ENCODE assay signal across 21 mouse cellular contexts in the genomic region with DNA sequence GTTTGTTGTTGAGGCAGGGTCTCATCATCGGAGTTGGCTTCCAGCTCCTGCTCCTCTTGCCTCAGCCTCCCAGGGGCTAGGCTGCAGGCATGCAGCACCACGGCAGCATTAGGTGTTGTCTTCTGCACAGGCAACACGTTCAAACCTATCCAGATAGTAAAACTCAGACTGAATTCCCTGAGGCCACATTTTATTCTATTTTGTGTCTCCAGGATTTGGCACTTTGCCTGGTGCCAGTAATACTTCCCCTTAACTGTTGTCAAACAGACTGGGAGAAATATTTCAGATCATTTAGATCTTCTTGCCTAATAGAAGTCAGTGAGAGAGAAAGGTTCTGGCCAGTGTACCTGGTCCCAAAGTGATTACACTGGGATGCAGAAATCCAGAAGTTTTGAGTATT.
A peak's percentile ranks its signal among the peaks of the same experiment; 100 is the strongest.
DNase-seq lines count a peak whose midpoint lies in the region; ATAC-seq and TF ChIP-seq lines count a peak whose summit lies in the region.
"Had no signal": no experiment of that assay in that cellular context is flagged by ENCODE, and none has a peak within 500 bp of the region (broad histone marks: within the 10 kb centered on the region; RNA-seq: fewer than 3 reads in every experiment).

No protein-coding gene starts in this region.

- H3K27me3 ChIP-seq in embryonic facial prominence, embryonic 14.5 days (replicated peaks; ENCODE audit: control insufficient read depth, insufficient read depth, low read length) = no peaks in the 10 kb centered on the region
- peaks cover 26% of the 10 kb centered on the region for H3K27me3 ChIP-seq in embryonic facial prominence, embryonic 10.5 days (replicated peaks; ENCODE audit: low read depth, poor library complexity, severe bottlenecking)
- H3K27me3 ChIP-seq in hindbrain, postnatal 0 days (ENCODE audit: insufficient read depth, low read length) = no peaks in the 10 kb centered on the region
- no peaks in the 10 kb centered on the region for H3K27me3 ChIP-seq in hindbrain, embryonic 14.5 days (ENCODE audit: control insufficient read depth, insufficient read depth, low read length)
- no peaks in the 10 kb centered on the region for H3K27me3 ChIP-seq in lung, embryonic 14.5 days (ENCODE audit: insufficient read depth, low read length)
- H3K27me3 ChIP-seq: embryonic facial prominence, embryonic 13.5 days; forebrain, embryonic 13.5 days; forebrain, embryonic 15.5 days had no signal

- 39% methylated on average over 3 of the region's 3 CpGs for WGBS in embryonic facial prominence, embryonic 14.5 days
- WGBS in embryonic facial prominence, embryonic 10.5 days = 73% methylated on average over 3 of the region's 3 CpGs
- 51% methylated on average over 3 of the region's 3 CpGs for WGBS in hindbrain, postnatal 0 days
- WGBS in hindbrain, embryonic 14.5 days = 64% methylated on average over 3 of the region's 3 CpGs
- WGBS in lung, embryonic 14.5 days = 27% methylated on average over 3 of the region's 3 CpGs

- no peak for ATAC-seq in embryonic facial prominence, embryonic 14.5 days (ENCODE audit: low read depth)
- ATAC-seq in hindbrain, postnatal 0 days = no peak
- no peak for ATAC-seq in hindbrain, embryonic 14.5 days (ENCODE audit: low FRiP score)
- no peak for ATAC-seq in lung, embryonic 14.5 days (ENCODE audit: insufficient read depth)
- ATAC-seq: activated CD4-positive, CD25-positive, alpha-beta regulatory T cell, adult 4 months; forebrain, embryonic 13.5 days; forebrain, embryonic 15.5 days; forebrain, postnatal 0 days; Patski had no signal

- no peak overlapping the region for H3K4me2 ChIP-seq in embryonic facial prominence, embryonic 14.5 days (ENCODE audit: low read depth, low read length)
- no peak overlapping the region for H3K4me2 ChIP-seq in hindbrain, postnatal 0 days (ENCODE audit: low read depth, low read length)
- H3K4me2 ChIP-seq in hindbrain, embryonic 14.5 days (replicated peaks) = no peak overlapping the region
- H3K4me2 ChIP-seq in lung, embryonic 14.5 days = no peak overlapping the region
- H3K4me2 ChIP-seq: embryonic facial prominence, embryonic 13.5 days; forebrain, embryonic 13.5 days; forebrain, embryonic 15.5 days had no signal

- no peak overlapping the region for H3K4me3 ChIP-seq in embryonic facial prominence, embryonic 14.5 days (ENCODE audit: low read depth, low read length)
- H3K4me3 ChIP-seq in embryonic facial prominence, embryonic 10.5 days = no peak overlapping the region
- H3K4me3 ChIP-seq in hindbrain, postnatal 0 days (ENCODE audit: low read length) = no peak overlapping the region
- H3K4me3 ChIP-seq in hindbrain, embryonic 14.5 days (replicated peaks; ENCODE audit: low read length) = no peak overlapping the region
- no peak overlapping the region for H3K4me3 ChIP-seq in lung, embryonic 14.5 days (ENCODE audit: low read depth, low read length)
- H3K4me3 ChIP-seq: embryonic facial prominence, embryonic 13.5 days; forebrain, embryonic 13.5 days; forebrain, embryonic 15.5 days had no signal

- DNase-seq in embryonic facial prominence, embryonic 14.5 days (ENCODE audit: low spot score) = peak; percentile 63
- no peak for DNase-seq in embryonic facial prominence, embryonic 10.5 days (ENCODE audit: low spot score)
- DNase-seq in hindbrain, postnatal 0 days (ENCODE audit: low spot score) = peak; percentile 17
- DNase-seq in hindbrain, embryonic 14.5 days (ENCODE audit: low spot score) = no peak
- DNase-seq in lung, embryonic 14.5 days = peak; percentile 61
- no peak for DNase-seq in lung, postnatal 10 days
- DNase-seq in thymus, postnatal 25 days = no peak
- DNase-seq: adrenal gland, adult 8-10 months; adrenal gland, postnatal 14 days; adrenal gland, postnatal 36 days; cerebellum, adult 11-12 months; cerebellum, adult 2 months; cerebellum, adult 9-10 months; cerebellum, postnatal 10 days; cerebellum, postnatal 25 days; forebrain, postnatal 0 days had no signal

- no peak for TF ChIP-seq CTCF in hindbrain, postnatal 0 days (IDR thresholded peaks at IDR 0.05; ENCODE audit: low read depth)
- TF ChIP-seq CTCF in lung, embryonic 14.5 days (IDR thresholded peaks at IDR 0.05; ENCODE audit: low read depth) = no peak

- no peaks in the 10 kb centered on the region for H3K9me3 ChIP-seq in embryonic facial prominence, embryonic 14.5 days (ENCODE audit: control insufficient read depth, low read length)
- no peaks in the 10 kb centered on the region for H3K9me3 ChIP-seq in embryonic facial prominence, embryonic 10.5 days
- no peaks in the 10 kb centered on the region for H3K9me3 ChIP-seq in hindbrain, postnatal 0 days (ENCODE audit: low read length)
- no peaks in the 10 kb centered on the region for H3K9me3 ChIP-seq in hindbrain, embryonic 14.5 days (ENCODE audit: control insufficient read depth, low read length)
- H3K9me3 ChIP-seq in lung, embryonic 14.5 days (ENCODE audit: low read depth, low read length) = no peaks in the 10 kb centered on the region
- H3K9me3 ChIP-seq: embryonic facial prominence, embryonic 13.5 days; forebrain, embryonic 13.5 days; forebrain, embryonic 15.5 days had no signal

- H3K9ac ChIP-seq in embryonic facial prominence, embryonic 14.5 days (ENCODE audit: low read depth, low read length) = no peak overlapping the region
- no peak overlapping the region for H3K9ac ChIP-seq in hindbrain, postnatal 0 days (replicated peaks; ENCODE audit: low read length)
- H3K9ac ChIP-seq in hindbrain, embryonic 14.5 days = no peak overlapping the region
- no peak overlapping the region for H3K9ac ChIP-seq in lung, embryonic 14.5 days
- H3K9ac ChIP-seq: embryonic facial prominence, embryonic 13.5 days; forebrain, embryonic 13.5 days; forebrain, embryonic 15.5 days; forebrain, postnatal 0 days had no signal

- H3K4me1 ChIP-seq in embryonic facial prominence, embryonic 14.5 days (ENCODE audit: control insufficient read depth, insufficient read depth, low read length) = 0 out of 2 replicates have a peak, but pooled peaks cover 5% of the 10 kb centered on the region
- peaks cover 26% of the 10 kb centered on the region for H3K4me1 ChIP-seq in embryonic facial prominence, embryonic 10.5 days
- H3K4me1 ChIP-seq in hindbrain, postnatal 0 days (ENCODE audit: insufficient read depth, low read length) = no peaks in the 10 kb centered on the region
- H3K4me1 ChIP-seq in hindbrain, embryonic 14.5 days (replicated peaks; ENCODE audit: control insufficient read depth, insufficient read depth, low read length) = no peaks in the 10 kb centered on the region
- H3K4me1 ChIP-seq in lung, embryonic 14.5 days (ENCODE audit: insufficient read depth) = peaks cover 11% of the 10 kb centered on the region
- H3K4me1 ChIP-seq: forebrain, embryonic 13.5 days; forebrain, embryonic 15.5 days had no signal

- no peaks in the 10 kb centered on the region for H3K36me3 ChIP-seq in embryonic facial prominence, embryonic 14.5 days (ENCODE audit: control insufficient read depth, insufficient read depth, low read length)
- no peaks in the 10 kb centered on the region for H3K36me3 ChIP-seq in embryonic facial prominence, embryonic 10.5 days (replicated peaks)
- no peaks in the 10 kb centered on the region for H3K36me3 ChIP-seq in hindbrain, postnatal 0 days (ENCODE audit: insufficient read depth, low read length)
- H3K36me3 ChIP-seq in hindbrain, embryonic 14.5 days (replicated peaks; ENCODE audit: control insufficient read depth, insufficient read depth) = no peaks in the 10 kb centered on the region
- no peaks in the 10 kb centered on the region for H3K36me3 ChIP-seq in lung, embryonic 14.5 days (ENCODE audit: insufficient read depth)
- H3K36me3 ChIP-seq: forebrain, embryonic 15.5 days had no signal

- H3K27ac ChIP-seq in embryonic facial prominence, embryonic 14.5 days (replicated peaks; ENCODE audit: low read depth, low read length) = no peak overlapping the region
- no peak overlapping the region for H3K27ac ChIP-seq in embryonic facial prominence, embryonic 10.5 days (replicated peaks)
- no peak overlapping the region for H3K27ac ChIP-seq in hindbrain, postnatal 0 days
- H3K27ac ChIP-seq in hindbrain, embryonic 14.5 days = no peak overlapping the region
- no peak overlapping the region for H3K27ac ChIP-seq in lung, embryonic 14.5 days (ENCODE audit: low read depth)
- H3K27ac ChIP-seq: embryonic facial prominence, embryonic 13.5 days; forebrain, embryonic 13.5 days; forebrain, embryonic 15.5 days had no signal

Comparison
In these comparisons a context has a peak if more than half of its experiments do, and no peak if none do; other contexts are left out.
1. DNase-seq: peak in embryonic facial prominence, embryonic 14.5 days (single experiment), hindbrain, postnatal 0 days (single experiment) and lung, embryonic 14.5 days (single experiment); none in embryonic facial prominence, embryonic 10.5 days (single experiment), hindbrain, embryonic 14.5 days (single experiment), lung, postnatal 10 days (single experiment) and thymus, postnatal 25 days (single experiment).